Mouse (Mus musculus) frontal cortex, adult 2 months (tissue): ENCODE results near the gene Gm42957. TPM values are rescaled to one million over a fixed set of nuclear protein-coding genes. Genes with fewer than 3 reads are reported as not detected.
"Not testable (repeated sequence)": the region's sequence is repeated elsewhere in the genome, so short reads cannot be mapped to it uniquely, and the experiment has no call there.

Experiments
- DNase-seq, 2 experiments: peaks; one replicate each; pipeline ENCODE4 v3.0.0; 2022; ENCODE audit warnings: low spot score in 1 of 2; ENCODE audit errors: extremely low spot score in 1 of 2
- polyA plus RNA-seq: library from polyadenylated mRNA; depleted of rRNA; stranded (reverse); fragments of >200 nt; gene quantifications from 2 replicates; pipeline ENCODE4 v1.2.3, GENCODE M21; 2012

Gene Gm42957
- polyA plus RNA-seq, 1 experiment = 0.10 TPM

GRCm38 (mm10) chr3:96606618-96607017 lies 28.7 kb upstream of the Gm42957 start:
- DNase-seq = no peak

- DNase-seq = no peak
Observed at GRCm38 (mm10) chr3:96617941-96618340, 17.3 kb upstream of the Gm42957 start.

GRCm38 (mm10) chr3:96623201-96623600 lies 12.1 kb upstream of the Gm42957 start:
- DNase-seq = no peak

- DNase-seq = peak; percentile 96 to 99
Observed at GRCm38 (mm10) chr3:96629729-96630600, 5.3 kb upstream of the Gm42957 start, which contains the start of gene Rbm8a. Gene Rbm8a (plus strand): TSS chr3:96629933.

GRCm38 (mm10) chr3:96632058-96632457 lies 3.2 kb upstream of the Gm42957 start:
- DNase-seq = no peak

GRCm38 (mm10) chr3:96634015-96634414 lies 1.3 kb upstream of the Gm42957 start:
- no peak for DNase-seq

GRCm38 (mm10) chr3:96635906-96636305 lies 632 bp downstream of the Gm42957 start:
- no peak for DNase-seq

- no peak for DNase-seq
Observed at GRCm38 (mm10) chr3:96636448-96636847, 1.2 kb downstream of the Gm42957 start.

- DNase-seq = peak in 1 of 2 experiments; percentile 78
Observed at GRCm38 (mm10) chr3:96639219-96639618, 3.9 kb downstream of the Gm42957 start.

- DNase-seq = peak in 1 of 2 experiments; percentile 41
Observed at GRCm38 (mm10) chr3:96645018-96645649, 9.9 kb downstream of the Gm42957 start, which contains the start of gene Itga10. Gene Itga10 (plus strand): TSS chr3:96645584.

- no peak for DNase-seq
Observed at GRCm38 (mm10) chr3:96647365-96647764, 12.1 kb downstream of the Gm42957 start.

GRCm38 (mm10) chr3:96660901-96661300 lies 25.6 kb downstream of the Gm42957 start:
- DNase-seq = no peak

- no peak for DNase-seq
Observed at GRCm38 (mm10) chr3:96662731-96663316, 27.6 kb downstream of the Gm42957 start.

- peak; percentile 81 to 96 for DNase-seq
Observed at GRCm38 (mm10) chr3:96663432-96664239, 28.4 kb downstream of the Gm42957 start.

- DNase-seq = not testable (repeated sequence)
Observed at GRCm38 (mm10) chr3:96665732-96666363, 30.6 kb downstream of the Gm42957 start.

- no peak for DNase-seq
Observed at GRCm38 (mm10) chr3:96666916-96667315, 31.6 kb downstream of the Gm42957 start.

- DNase-seq = no peak
Observed at GRCm38 (mm10) chr3:96667316-96667715, 32.0 kb downstream of the Gm42957 start.

- no peak for DNase-seq
Observed at GRCm38 (mm10) chr3:96668424-96669067, 33.3 kb downstream of the Gm42957 start.

- peak; percentile 52 to 74 for DNase-seq
Observed at GRCm38 (mm10) chr3:96669727-96670468, 34.6 kb downstream of the Gm42957 start, which contains the start of gene Ankrd35. Gene Ankrd35 (plus strand): TSS chr3:96670131.
